Mouse (Mus musculus) kidney, adult 8-10 months (tissue): Measurements from ENCODE around the gene Kxd1.

ENCODE experiments used
- DNase-seq, 2 experiments: peaks; one replicate each; pipeline ENCODE4 v3.0.0; 2022

The Kxd1 gene

DNA sequence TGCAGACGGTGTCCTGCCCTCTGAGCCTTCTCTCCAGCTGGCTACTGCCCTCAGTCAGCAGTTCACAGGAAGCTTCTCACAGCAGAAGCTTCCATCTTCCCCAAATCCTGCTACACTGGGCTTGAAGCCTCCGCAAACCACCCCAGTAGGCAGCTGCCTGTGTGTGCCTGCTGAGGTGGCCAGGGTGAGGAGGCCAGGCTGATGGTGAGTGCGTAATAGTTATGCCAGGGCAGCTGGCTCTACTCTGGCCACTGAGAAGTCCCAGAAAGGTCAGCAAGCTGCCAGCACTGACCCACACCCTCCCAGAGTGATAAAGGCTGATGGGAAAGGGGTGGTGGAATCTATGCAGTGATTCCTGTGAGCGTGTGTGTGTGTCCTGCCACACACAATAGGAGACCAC lies 61.5 kb downstream of the Kxd1 start:
- no peak for DNase-seq

- DNase-seq = no peak
Observed at GRCm38 (mm10) chr8:70465701-70466100, 62.1 kb downstream of the Kxd1 start.

DNA sequence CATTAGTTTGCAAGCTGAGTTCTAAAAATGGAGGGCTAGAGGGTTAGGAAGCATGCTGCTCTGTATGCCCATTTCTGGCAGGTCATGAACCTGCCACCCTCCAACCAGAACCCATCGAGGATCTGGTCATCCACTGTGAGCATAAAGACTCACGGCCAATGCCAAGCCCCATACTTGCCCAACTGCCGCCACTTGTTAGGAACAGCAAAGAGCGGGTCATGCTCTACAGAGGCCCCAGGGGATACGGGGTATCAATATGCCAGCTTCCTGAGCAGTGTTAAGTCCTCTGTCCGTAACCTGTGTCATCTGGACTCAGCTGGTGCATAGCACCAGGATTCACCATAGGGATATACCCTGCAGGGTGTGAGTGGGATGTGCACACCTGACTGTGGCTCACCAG lies 63.6 kb downstream of the Kxd1 start:
- DNase-seq = no peak

GRCm38 (mm10) chr8:70463306-70463705 lies 64.5 kb downstream of the Kxd1 start:
- no peak for DNase-seq

GRCm38 (mm10) chr8:70462516-70462813 lies 65.3 kb downstream of the Kxd1 start:
- no peak for DNase-seq

DNA sequence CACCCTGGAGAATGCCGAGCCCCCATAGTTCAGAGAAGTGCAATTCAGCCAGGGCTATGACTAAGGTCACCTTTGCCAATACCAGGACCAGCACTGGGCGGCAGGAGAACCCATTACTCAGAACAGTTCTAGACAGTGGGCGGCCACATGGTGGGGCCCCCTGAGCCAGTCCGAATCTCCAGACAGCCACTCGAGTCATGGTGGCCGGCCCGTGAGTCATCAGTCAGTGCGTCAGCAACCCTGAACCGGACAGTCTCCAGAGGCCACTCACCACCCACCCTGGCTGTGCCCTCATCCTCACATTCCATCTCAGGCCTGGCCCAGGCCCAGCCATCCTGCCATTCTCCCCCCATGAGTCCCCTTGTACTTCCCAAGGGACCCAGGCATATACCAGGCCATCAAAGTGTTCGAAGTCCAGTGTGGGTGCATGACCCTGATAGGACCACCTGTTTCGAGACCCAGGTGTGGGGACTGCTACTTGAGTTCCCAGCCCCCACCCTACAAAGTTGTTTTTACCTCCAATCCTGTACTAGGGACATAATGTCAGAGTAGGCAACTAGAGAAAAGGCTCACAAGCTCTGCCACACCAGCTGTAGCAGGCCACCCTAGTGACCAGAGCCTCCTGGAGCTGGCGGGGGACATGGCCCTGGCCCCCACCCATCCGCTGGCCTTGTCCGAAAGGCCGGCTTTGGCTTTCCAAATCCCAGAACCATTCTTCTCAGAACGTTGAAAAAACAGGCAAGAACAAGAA lies 65.8 kb downstream of the Kxd1 start:
- no peak for DNase-seq

GRCm38 (mm10) chr8:70460606-70461005 lies 67.2 kb downstream of the Kxd1 start:
- DNase-seq = no peak

DNA sequence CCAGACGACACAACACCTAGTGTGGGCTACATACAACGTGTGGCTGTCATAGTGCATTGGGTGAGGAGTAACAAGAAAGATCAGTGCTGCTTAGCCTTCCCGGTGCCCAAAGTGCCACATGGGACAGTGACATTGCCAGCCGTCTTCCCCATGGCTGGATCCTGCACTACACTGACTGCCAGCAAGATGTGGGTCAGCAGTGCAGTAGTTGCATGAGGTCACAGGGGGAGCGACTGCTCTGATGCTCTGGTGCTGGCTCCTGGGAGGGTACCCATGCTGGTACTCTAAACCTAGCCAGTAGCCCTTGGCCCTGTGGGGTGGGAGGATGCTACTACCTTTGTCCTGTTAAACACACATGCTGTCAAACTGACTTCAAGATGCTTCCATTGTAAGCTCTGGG lies 67.6 kb downstream of the Kxd1 start:
- DNase-seq = no peak

DNA sequence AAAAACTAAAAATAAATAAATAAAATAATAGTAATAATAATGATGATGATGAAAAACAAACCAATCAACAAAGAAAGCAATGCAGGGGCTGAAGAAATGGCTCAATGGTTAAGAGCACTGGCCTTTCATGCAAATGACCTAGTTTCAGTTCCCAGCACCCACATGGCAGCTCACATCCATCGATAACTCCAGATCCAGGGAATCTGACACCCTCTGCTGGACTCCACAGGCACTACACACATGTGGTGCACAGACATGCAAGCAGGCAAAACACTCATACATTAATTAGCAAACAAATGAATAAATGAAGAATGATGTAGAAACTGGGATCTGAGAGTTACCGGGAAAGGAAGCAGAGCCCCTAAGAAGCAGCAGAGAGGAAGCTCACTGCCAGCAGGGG lies 68.1 kb downstream of the Kxd1 start:
- DNase-seq = no peak

GRCm38 (mm10) chr8:70458462-70458861 lies 69.3 kb downstream of the Kxd1 start:
- no peak for DNase-seq
